Mouse (Mus musculus) B cell, adult 2 months (primary cell): ENCODE measurements around the gene Arpc1b.
"Not testable (repeated sequence)": the region's sequence is repeated elsewhere in the genome, so short reads cannot be mapped to it uniquely, and the experiment has no call there.

ENCODE experiments used
- DNase-seq, 2 experiments: peaks; one replicate each; pipeline ENCODE4 v3.0.0; 2022

The Arpc1b gene

DNA sequence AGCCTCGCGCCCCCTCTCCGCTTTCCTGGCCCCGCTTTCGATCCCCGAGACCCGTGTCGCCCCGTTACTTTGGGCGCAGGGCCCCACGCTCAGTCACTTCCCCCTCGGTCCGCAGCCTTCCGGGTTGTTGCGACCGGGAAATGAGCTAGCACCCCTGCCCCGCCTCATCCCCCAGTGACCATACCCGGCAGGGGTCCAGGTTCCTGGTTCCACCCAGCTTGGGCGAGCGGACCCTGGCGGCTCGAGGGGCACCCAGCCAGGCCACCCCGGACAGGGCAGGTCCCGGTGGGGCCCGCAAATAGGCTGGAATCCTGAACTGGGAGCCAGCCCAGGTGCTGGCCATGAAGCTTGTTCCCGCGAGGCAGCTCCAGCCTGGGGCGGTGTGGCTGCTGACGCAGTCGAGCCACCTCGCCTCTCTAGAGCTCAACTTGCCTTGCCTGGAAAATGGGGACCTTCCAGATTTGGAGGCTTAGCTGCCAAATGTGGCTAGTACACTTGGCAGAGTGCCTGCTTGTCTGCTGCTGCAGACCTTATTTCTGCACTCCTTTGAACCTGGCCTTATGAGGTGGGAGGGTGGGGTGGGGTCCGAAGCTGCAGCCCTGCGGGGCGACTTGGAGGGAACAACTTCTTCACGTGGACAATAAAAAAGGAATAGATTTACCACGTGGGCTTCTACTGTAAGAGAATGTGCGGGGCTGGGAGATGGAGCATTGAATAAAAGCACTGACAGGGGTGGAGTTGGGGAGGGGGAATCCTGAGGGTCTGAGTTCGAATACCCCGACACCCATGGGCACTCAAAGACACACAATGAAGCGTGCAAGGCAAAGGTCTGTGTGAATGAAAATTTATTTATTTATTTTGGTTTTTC is 825 bp downstream of the Arpc1b start:
- DNase-seq = peak; percentile 70 to 71

DNA sequence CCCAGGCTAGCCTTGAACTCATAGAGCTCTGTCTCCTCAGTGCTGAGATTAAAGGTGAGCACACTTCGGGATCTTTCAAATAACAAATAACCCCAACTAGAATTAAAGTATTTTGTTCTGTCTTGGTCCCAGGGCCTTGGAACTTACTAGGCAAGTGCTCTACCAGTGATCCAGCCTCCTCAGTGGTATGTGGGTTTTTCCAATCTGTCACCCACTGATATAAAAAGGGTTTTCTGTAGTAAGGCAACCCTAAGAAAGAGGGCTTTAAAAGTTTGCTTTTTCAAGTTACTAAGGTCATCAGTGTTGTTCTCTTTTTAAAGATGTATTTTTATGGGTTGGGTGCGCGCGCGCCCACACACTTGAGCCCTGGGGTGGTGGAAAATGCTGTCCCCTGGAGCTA is 1.7 kb downstream of the Arpc1b start:
- DNase-seq = no peak

DNA sequence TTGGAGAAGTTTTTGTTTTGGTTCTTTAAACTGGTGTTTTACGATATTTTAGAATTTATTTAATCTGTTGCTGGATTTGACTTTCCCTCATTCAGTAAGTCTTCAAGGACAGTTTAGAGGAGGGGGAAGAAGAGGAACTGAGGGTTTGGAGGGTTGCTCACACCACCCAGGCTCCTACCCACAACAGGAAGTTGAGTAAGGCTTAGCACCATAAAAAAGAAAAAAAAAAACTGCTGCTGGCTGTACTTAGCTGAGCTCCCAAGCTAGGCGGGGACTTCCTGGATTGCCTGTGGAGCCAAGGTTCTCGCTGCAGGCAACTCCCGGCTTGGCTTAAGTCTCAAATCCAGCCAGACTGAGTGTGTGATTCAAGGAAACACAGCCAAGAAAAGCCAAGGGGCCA is 2.3 kb downstream of the Arpc1b start:
- DNase-seq = peak; percentile 55 to 57

DNA sequence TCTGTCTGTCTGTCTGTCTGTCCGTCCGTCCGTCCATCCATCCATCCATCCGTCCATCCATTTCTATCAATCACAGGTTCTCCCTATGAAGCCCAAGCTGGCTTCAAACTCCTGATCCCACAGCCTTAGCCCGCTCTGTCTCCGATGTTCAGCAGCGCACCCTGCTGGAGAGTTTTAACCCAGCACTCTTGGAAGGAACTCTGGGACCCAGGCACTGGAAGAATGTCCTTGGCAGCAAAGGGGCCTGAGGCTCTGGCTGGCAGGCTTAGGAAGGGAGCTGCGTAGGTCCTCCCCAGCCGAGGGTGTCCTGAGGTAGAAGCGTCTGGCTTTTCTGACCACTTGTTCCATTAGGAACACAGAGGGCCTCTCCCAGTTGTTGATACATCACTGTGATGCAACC is 2.9 kb downstream of the Arpc1b start:
- peak; percentile 67 for DNase-seq

DNA sequence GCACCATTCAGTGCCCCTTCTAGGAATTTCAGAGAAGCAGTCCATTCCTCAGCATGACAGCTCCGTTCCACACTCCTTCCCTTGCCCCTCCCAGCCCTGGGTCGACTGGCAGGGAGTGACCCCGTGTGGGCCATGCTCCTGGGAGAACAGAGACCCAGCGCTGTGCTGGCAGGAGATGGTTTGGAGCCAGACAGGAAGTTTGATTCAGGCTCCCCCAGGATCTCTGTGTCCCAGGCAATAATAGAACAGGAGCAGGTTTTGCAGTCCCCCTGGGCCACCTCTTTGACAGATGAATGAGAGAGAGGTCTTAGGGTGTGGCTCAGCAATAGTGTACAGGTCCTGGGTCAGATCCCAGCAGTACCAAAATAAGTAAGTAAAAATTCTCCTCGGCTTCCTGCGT is 4.0 kb downstream of the Arpc1b start:
- no peak for DNase-seq

DNA sequence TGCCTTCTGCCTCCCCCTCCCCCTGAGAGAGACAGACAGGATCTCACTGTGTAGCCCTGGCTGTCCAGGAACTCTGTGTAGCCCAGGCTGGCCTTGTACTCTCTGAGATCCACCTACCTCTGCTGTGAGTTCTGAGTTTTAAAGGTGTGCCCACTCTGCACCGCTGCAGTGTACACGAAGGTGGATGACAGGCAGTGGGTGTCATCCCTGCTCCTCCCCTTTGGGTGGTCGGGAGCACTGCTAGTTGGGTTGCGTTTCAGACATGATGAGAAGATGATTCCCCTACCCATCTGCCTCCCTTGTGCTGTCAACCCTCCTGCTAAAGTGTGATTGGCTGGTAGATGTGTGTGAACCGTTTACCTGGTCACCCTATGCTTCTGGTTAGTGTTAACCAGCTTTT is 4.4 kb downstream of the Arpc1b start:
- DNase-seq = no peak

DNA sequence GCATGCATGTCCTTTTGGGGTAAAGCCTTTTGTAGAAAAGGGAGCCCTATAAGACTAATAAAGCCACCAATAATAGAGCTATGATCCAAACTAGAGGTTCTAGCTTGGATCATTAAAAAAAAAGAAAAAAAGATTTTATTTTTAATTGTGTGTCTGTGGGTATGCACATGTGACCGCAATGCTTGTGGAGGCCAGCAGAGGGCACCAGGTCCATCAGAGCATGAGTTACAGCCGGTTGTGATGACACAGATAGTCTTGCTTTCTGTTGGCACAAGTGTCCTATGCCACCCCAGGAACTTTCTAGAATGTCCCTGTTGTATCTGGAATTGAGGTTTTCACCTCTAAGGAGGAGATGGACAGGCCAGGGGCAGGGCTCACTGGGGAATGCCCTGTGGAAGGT is 5.4 kb downstream of the Arpc1b start:
- peak; percentile 62 to 64 for DNase-seq

DNA sequence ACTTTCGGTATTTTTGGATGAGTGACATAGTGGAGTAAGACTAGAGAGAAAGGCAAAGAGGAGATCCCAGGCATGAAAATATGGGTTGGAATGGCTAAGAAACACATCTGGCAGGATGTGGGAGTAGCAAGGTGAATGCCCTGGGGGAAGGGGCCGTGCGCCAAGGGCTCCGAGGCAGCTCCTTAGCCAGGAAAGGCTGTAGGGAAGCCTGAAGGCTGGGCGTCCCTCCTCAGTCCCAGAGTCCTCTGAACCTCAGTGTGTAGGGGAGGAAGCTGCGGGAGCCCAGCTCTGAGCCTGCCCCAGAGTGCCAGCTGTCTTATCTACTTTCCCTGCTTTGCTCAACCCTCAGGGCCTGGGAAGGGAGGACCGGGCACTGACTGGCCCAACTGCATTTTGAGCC is 6.9 kb downstream of the Arpc1b start:
- no peak for DNase-seq

DNA sequence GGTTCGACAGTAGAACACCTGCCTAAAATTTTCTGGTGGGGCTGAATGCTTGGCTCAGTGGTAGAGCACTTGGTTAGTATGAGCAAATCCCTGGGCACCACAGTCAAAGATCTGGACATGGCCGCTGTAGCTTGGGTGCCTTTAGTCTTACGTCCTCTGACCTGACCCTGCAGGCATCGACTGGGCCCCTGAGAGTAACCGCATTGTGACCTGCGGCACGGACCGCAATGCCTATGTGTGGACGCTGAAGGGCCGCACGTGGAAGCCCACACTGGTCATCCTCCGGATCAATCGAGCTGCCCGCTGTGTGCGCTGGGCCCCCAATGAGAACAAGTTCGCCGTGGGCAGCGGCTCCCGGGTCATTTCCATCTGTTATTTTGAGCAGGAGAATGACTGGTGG is 9.4 kb downstream of the Arpc1b start:
- no peak for DNase-seq

DNA sequence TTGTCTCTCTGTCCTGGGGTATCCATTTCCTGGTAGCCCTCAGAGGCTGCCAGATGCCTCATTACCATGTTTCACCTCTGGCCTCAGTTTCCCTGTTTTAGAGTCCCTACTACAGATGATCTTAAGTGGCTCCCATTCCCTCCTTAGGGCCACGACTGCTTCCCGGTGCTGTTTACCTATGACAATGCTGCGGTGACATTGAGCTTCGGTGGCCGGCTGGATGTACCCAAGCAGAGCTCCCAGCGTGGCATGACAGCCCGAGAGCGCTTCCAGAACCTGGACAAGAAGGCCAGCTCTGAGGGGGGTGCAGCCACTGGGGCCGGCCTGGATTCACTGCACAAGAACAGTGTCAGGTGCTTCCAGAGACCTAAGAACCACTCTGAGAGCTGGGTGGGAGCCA is 12.6 kb downstream of the Arpc1b start:
- no peak for DNase-seq

DNA sequence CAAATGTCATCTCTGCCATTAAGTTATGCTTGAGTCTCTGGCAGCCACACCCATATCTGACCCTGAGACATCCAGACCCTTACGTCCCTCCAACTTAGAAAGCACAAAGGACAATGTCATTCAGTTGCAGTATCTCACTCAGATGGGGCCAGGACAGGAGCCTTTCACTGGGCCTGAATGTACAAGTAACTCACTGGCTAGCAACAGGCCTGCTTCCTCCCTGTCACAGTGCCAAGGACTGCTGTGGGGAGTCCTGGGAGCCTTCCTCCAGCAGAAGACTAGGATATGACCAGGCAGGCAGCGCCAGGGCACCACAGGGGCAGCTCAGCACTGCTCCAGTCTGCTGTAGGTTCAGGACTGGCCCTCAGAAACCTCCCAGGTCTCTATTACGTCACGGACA is 15.1 kb downstream of the Arpc1b start:
- no peak for DNase-seq

DNA sequence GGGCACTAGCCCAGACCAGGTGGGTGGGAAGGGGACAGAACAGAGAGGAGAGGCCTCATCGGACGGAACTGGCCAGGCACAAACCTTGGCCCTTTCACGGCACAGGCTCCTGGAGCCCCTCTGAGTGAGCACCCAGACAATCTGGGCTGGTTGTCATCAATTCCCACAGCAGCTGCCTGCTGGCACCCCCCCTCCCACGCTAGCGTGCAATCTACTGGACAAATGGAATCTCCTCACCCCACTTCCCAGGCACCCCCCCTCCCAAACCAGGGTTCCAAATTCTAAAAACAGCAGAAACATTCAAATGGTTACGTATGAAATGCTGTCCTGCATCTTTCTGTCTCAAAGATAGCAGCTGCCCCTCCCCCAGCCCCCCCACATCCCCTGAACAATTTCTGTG is 15.8 kb downstream of the Arpc1b start:
- DNase-seq = not testable (repeated sequence)

DNA sequence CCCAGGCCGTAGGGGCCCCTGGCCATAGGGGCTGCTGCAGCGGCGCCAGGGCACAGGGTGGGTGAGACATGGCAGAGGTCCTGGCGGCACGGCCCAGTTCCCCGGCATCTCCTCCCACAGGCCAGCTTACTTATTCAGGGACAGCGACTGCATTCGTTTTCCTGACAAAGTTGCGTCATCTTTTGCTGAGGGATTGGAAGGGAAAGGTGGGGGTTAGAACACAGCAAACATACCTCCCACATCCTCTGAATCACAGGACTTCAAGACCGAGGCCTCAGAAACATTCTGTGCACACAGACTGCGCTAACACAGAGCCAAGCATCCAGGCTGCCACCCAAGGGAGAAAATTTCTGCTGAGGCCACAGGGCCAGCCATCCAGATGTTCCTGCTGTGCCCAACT is 16.2 kb downstream of the Arpc1b start:
- no peak for DNase-seq

DNA sequence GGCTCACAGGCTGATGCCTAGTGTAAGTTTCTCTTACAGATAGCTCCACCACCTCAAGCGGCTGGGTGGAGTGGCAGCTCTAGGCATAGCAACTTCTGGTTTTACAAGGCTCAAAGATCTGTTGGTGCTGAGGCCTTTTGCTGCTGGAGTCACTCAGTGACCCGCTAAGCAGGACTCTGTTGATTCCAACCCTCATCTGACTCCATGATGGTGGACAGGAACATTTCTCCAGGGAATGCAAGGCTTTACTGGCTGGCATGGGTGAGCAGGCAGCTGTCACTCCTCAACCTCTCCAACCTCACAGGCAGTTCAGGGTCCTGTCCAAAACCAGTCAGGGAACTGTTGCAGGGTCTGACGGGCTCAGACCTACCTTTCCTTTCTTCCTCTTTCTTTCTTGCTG is 17.0 kb downstream of the Arpc1b start:
- no peak for DNase-seq

DNA sequence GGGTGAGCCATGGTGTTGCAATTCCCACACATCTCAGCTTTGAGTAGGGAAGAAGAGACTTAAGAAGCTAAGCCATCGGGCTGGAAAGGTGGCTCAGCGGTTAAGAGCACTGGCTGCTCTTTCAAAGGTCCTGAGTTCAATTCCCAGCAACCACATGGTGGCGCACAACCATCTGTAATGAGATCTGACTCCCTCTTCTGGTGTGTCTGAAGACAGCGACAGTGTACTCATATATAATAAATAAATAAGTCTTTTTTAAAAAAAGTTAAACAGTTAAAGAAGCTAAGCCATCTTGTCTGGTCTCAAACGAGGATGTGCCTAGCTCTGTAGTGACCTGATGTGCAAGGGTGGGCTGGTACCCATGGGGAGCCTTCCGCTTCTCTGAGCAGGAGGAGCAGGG is 19.3 kb downstream of the Arpc1b start:
- DNase-seq = not testable (repeated sequence)

DNA sequence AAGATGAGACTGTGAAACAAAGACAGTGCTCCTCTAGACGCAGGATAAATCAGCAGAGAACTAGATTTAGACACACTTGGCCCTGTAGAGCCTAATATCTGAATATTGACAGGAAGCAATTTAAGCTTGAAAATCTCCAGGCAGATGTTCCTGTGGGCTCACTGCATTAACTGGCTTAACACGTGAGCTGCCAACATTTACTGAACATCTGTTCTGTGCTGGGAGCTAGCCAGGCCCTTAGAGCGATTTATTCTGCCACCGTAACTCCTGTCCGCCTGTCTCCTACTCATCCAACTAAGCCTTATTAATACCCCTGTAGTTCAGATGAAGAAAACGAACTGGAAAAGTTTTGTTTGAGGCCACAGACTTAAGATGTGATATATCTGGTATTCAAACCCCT is 24.8 kb downstream of the Arpc1b start:
- no peak for DNase-seq

DNA sequence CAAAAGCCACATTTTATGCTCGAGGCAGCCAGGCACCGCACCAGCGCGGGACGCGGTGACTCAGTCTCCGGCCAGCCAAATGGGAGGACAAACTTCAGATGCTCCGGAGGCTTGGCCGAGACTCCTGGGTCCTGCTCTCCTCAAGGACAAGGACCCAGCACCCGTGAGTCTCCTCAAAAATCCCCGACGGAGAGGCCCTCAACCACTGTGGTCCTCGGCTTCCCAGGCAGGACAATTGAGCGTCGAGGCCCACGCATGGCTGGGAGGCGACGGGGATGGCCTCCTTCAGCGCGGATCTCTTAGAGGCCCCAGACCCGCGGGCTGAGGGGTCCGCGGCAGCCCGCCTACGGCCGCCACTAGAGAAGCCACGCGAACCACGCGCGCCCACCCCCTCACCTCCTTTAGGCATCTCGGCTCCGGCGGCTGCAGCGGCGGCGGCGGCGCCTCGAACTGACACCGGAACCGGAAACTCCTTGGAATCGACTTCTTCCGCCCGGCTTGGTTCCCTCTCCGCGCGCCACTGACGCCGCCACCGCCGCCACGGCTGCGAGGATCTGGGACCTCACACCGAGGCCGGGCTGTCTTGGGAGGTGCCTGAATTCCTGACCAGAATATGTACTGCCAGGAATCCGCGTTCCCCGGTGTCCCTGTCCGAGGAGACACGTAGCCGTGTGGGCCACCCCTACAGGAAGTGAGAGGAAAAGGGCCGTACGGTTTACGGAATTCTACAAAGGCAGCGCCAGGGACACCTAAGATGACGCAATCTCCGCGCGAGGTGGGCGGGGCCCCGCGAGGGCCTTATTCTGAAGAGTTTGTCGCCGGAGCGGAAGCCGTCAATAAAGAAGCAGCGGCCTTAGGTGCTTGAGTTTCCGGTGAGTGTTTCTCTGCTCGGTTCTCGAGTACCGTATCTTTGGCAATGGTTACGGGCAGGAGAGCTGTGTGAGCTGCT is 25.8 kb downstream of the Arpc1b start, which contains the start of the genes Pdap1 and Bud31:
TSS of gene Pdap1 (minus strand) at position 668 of the 949 bp plus-strand sequence.
TSS of gene Bud31 (plus strand) at position 792 of the 949 bp plus-strand sequence.
- DNase-seq = peak; percentile 96

DNA sequence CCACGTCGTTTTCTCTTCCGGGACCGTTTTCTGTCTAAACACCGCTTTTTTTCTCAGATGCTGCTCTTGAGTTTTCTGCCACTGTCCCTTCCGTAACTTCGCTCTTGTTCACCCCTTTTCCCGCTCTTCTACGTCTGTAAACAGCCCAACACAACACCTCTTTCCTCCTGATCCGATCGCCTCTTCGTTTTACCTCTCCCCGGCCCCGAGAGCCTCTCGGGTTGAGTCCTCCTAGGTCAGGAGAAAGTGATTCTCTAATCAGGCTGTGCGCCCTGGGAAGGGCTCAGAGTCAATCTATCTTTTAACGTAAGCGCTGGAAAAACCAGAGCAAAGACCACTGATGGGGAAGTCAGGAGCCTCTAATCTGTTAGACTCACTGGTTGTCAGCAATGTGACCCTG is 26.6 kb downstream of the Arpc1b start:
- DNase-seq = peak; percentile 25 to 29

DNA sequence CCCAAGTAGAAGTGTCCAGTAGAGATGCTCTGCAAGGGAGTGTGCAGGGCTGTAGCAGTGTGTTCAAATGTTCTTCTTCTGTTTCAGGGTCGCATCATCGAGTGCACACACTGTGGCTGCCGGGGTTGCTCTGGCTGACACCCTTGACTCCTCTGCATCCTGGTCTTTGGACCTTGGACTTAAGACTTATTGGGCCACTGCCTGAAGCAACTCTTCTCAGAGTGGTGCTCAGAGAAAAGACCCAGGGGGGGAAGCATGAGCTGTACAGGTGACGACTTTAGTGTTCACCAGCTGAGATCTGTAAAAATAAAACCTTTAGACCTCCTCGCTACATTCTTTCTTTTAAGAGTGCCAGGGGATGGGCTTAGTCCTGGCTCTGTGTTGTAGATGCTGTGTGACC is 33.7 kb downstream of the Arpc1b start:
- DNase-seq = no peak

DNA sequence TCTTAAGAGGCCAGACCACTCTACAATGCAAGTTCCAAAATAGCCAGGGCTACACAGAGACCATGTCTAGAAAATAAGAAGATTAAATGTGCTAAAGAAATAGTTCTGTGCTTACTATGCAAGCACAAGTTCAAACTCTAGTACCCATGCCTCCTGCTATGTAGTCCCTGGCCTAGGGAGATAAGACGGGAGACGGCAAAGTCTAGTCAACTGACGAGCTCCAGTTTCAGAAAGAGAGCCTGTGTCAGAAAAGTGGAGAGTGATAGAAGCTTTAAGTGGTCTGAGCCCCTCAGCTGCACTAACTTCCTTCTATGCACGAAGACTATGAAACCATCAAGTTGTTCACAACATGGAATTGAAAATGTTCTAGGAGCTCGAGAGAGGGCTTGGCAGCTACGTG is 35.3 kb downstream of the Arpc1b start:
- no peak for DNase-seq

DNA sequence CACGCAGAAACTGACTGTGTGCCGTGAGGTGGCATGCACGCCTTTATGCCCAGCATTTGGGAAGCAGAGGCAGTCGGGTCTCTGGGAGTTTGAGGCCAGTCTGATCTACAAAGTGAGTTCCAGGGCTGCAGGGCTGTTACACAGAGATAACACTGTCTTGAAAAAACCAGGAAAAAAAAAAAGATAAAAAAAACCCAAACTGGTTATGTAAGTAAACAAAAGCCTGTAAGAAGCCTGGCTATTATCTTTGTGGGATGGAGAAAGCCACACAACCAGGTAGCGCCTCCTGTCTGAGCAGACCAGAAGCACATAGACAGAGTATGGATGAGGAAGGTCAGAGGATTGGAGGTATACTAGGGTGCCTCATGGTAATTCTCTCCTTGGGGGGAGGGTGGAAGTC is 38.7 kb downstream of the Arpc1b start:
- no peak for DNase-seq

DNA sequence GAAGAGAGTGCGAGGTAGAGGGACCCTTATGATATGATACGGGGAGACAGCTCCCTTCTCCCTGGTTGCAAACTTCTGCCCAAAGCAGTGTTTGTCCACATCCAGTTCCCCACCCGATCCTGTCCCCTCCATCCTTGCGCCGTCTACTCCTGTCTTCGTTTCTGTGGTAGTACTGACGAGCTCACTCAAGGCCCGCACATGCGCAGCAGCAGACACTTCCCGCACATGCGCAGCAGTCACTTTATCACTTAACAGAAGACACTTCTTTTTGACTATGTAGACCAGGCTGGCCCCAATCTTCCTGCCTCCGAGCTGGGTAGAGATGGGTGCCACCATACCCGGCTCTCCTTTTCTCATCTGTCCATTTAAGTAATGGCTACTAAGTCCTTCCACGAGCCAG is 47.3 kb downstream of the Arpc1b start:
- DNase-seq = no peak

DNA sequence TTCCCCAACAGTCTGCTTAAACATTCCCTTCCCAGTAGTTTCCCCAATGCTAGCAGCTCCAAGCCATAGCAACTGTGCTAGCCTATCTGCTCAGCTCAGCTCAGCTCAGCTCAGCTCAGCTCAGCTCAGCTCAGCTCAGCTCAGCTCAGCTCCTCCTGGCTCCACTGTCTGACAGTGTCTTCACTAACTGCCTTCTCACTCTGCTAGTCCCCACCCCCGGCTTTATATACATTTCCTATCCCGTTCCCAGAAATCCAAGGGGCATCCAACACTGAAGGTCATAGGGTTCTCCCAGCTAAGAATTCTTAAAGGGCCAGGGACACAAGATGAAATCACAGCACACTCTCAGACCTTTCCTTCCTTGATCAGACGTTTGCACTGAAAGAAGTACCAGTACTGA is 50.7 kb downstream of the Arpc1b start:
- no peak for DNase-seq

DNA sequence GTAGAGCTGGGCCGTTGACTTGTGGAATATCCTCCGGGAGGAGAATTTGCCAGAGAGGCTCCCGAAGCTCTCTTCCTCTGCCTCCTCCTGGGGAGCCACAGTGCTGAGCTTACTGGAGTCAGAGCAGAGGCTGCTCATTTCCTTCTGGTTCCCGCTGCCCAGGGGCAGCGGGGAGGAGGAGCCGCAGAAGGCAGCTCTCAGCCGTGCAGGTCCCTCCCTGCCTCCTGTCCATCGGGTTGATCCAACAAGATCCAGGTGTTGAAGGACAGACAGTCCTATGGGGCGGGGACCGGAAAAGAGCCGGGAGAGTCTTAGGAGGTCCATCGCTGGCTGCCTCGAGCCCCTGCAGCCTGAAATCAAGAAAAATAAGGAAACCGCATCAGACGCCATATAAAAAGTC is 51.2 kb downstream of the Arpc1b start:
- DNase-seq = no peak
